Mouse (Mus musculus) WW6 (cell line): ENCODE data around the gene Olfr722.
A peak's percentile ranks its signal among the peaks of the same experiment; 100 is the strongest.
"Not testable (repeated sequence)": the region's sequence is repeated elsewhere in the genome, so short reads cannot be mapped to it uniquely, and the experiment has no call there.

Source experiments
- DNase-seq: peaks from one replicate; pipeline ENCODE4 v3.0.0-alpha.2; 2013; ENCODE audit warnings: low read depth, low spot score

Olfr722 gene

DNA sequence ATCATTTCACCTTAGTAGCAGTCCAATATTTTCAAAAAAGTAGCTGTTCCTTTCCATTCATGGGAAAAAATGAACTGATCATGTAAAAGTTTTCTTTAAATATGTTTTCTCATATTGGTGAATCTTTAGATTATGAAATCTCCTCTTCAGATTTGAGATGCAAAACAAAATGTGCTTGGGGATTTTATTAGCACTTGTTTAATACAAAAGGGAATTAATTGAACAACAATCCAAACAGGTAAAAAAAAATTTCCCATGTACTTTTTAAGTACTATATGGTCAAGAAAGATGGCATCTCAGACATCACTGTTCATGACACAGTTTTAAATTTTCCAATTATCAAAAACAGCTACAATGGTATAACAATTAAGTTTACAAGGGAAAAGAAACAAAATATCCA, at the start of gene Olfr722:
TSS of gene Olfr722 (minus strand) at position 101 of the 400 bp plus-strand sequence.
- DNase-seq = no peak

DNA sequence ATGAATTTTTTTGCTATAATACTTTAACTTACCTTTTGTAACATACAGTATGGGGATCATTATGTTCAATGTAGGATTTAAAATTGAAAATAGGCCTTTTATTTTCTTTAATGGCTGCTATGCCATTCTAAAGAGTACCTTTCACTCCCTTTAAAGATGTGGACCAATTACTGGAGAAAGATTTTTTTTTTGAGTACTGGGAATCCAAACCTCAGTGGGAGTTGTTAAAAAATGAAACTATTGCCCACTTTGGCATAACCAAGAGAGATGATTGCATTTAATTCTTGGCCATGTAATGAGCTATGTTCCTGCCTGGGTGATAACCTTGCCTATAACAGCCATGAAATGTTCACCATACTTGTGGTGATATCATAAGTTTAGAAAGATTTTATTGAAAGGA, 29.9 kb upstream of the Olfr722 start, which contains the start of gene Olfr723:
TSS of gene Olfr723 (minus strand) at position 101 of the 400 bp plus-strand sequence.
- DNase-seq = not testable (repeated sequence)

DNA sequence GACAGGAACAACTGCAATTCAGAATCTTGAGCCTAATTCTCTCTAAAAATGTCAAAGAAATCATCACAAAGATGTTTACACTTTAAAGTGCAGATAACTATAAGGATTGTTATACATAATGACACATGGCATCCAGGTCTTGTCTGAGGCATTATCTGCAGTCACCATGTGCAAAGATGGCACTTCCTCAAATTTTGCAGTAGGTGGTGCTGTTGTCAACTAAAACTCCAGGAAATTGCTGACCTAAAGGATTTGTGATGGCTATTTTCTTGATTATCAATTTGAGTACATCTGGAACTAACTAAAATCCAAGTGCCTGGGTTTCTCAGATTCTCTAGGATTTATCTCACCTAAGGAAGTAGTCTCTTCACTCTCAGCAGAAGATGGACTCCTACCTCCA, 41.4 kb downstream of the Olfr722 start:
- peak; percentile 9 for DNase-seq
